Mouse (Mus musculus): ENCODE results near the gene Cdk20. TPM values are rescaled to one million over a fixed set of nuclear protein-coding genes. Genes with fewer than 3 reads are reported as not detected.

Cdk20 gene
- polyA plus RNA-seq, 2 experiments from 2014 or later = 3.7 to 3.8 TPM

Other genes starting within 250 kb of the Cdk20 start
- gene Cdc14b, start 157.0 kb upstream of the Cdk20 start, polyA plus RNA-seq (2017; shearing (Covaris generic)) = 10 to 100 TPM; 10.3 to 10.4 TPM
- 10 to 100 TPM in 1 of 2 experiments, 1 to 10 TPM in 1; 9.0 to 13.8 TPM for gene Aaed1, start 119.6 kb upstream of the Cdk20 start, polyA plus RNA-seq (2017; shearing (Covaris generic))
- 1 to 10 TPM; 3.8 to 4.2 TPM for gene Ctsl, start 61.4 kb upstream of the Cdk20 start, polyA plus RNA-seq (2017; shearing (Covaris generic))
- gene Fam240b, start 65.5 kb downstream of the Cdk20 start, polyA plus RNA-seq (2017; shearing (Covaris generic)) = not detected